Mouse (Mus musculus) CH12.LX (cell line): Measurements from ENCODE around the gene Gpr108. TPM values are rescaled to one million over a fixed set of nuclear protein-coding genes. Genes with fewer than 3 reads are reported as not detected.

Experiments used
- DNase-seq: peaks from one replicate; pipeline ENCODE4 v3.0.0-alpha.2; 2013; ENCODE audit errors: extremely low read depth
- H3K27ac ChIP-seq: 2 replicates; pipeline ENCODE4 v1.5.1; 2012; ENCODE audit warnings: low read depth, mild to moderate bottlenecking, control low read depth, moderate library complexity; ENCODE audit not compliant: insufficient read depth
- H3K27me3 ChIP-seq: replicated peaks from 2 replicates; pipeline ENCODE3; 2012; ENCODE audit warnings: inconsistent platforms
- H3K36me3 ChIP-seq, 2 experiments: replicated peaks in 1 of 2; 2 replicates each; pipeline versions ENCODE3 to v1.6.1; 2012; ENCODE audit warnings: inconsistent platforms in 1 of 2, low read length in 1 of 2, mild to moderate bottlenecking in 1 of 2, mixed read lengths in 1 of 2, moderate library complexity in 1 of 2; ENCODE audit not compliant: control insufficient read depth in 1 of 2, insufficient read depth in 1 of 2
- H3K4me1 ChIP-seq, 2 experiments: 2 replicates each; pipeline ENCODE4 v1.6.1; 2012; ENCODE audit warnings: inconsistent platforms in 1 of 2, moderate library complexity in 1 of 2; ENCODE audit not compliant: insufficient read depth in 2 of 2, control insufficient read depth in 1 of 2
- H3K4me2 ChIP-seq: 2 replicates; pipeline ENCODE4 v1.6.1; 2012; ENCODE audit warnings: low read depth, mild to moderate bottlenecking, control low read depth; ENCODE audit not compliant: poor library complexity, insufficient read depth, severe bottlenecking
- H3K4me3 ChIP-seq, 3 experiments: fragments of 150-350 bp in 1 of 3; sonication (generic) in 1 of 3; replicated peaks in 1 of 3; 2 replicates each; pipeline versions ENCODE3 to v1.5.1; 2011 to 2012; ENCODE audit warnings: low read depth in 2 of 3, low read length in 2 of 3, mild to moderate bottlenecking in 2 of 3, moderate library complexity in 2 of 3, control low read depth in 1 of 3, improper control_type of control experiment in 1 of 3, inconsistent platforms in 1 of 3, mixed read lengths in 1 of 3; ENCODE audit not compliant: poor library complexity in 1 of 3
- H3K79me2 ChIP-seq: replicated peaks from 2 replicates; pipeline ENCODE4 v1.6.1; 2012; ENCODE audit warnings: mild to moderate bottlenecking, moderate library complexity; ENCODE audit not compliant: control insufficient read depth, poor library complexity, insufficient read depth, severe bottlenecking; ENCODE audit errors: extremely low read depth
- H3K9ac ChIP-seq: 2 replicates; pipeline ENCODE4 v1.6.1; 2012; ENCODE audit warnings: low read depth, mild to moderate bottlenecking, control low read depth, moderate library complexity; ENCODE audit not compliant: insufficient read depth
- H3K9me3 ChIP-seq: replicated peaks from 2 replicates; pipeline ENCODE3; 2012; ENCODE audit warnings: low read length, inconsistent platforms, mixed read lengths
- BHLHE40 ChIP-seq: IDR thresholded peaks from 2 replicates; pipeline ENCODE4 v1.6.1; 2011; ENCODE audit warnings: mild to moderate bottlenecking, low read depth, low read length, improper control_type of control experiment
- CHD1 ChIP-seq: IDR thresholded peaks from 2 replicates; pipeline ENCODE4 v1.6.1; 2012; ENCODE audit warnings: low read depth, low read length, improper control_type of control experiment, inconsistent platforms
- CHD2 ChIP-seq: IDR thresholded peaks from 2 replicates; pipeline ENCODE4 v1.6.1; 2011; ENCODE audit warnings: low read length, improper control_type of control experiment
- CTCF ChIP-seq, 2 experiments: IDR thresholded peaks in 1 of 2; conservative IDR thresholded peaks in 1 of 2; 2 replicates each; pipeline ENCODE4 v1.5.1; 2011 to 2012; ENCODE audit warnings: low read depth in 2 of 2, low read length in 2 of 2, improper control_type of control experiment in 1 of 2, inconsistent platforms in 1 of 2, mild to moderate bottlenecking in 1 of 2, moderate library complexity in 1 of 2
- E2F4 ChIP-seq: IDR thresholded peaks from 2 replicates; pipeline ENCODE4 v1.6.1; 2011; ENCODE audit warnings: low read depth, low read length, improper control_type of control experiment; ENCODE audit not compliant: insufficient replicate concordance
- ELF1 ChIP-seq: IDR thresholded peaks from 2 replicates; pipeline ENCODE4 v1.6.1; 2014; ENCODE audit warnings: low read depth, mild to moderate bottlenecking, inconsistent platforms, low read length, improper control_type of control experiment
- EP300 ChIP-seq: IDR thresholded peaks from 2 replicates; pipeline ENCODE4 v1.6.1; 2011; ENCODE audit warnings: low read length, improper control_type of control experiment
- ETS1 ChIP-seq: conservative IDR thresholded peaks from 2 replicates; pipeline ENCODE4 v1.6.1; 2012; ENCODE audit warnings: low read depth, mild to moderate bottlenecking, inconsistent platforms, low read length, improper control_type of control experiment, moderate library complexity
- GABPA ChIP-seq: IDR thresholded peaks from 2 replicates; pipeline ENCODE4 v1.6.1; 2012; ENCODE audit warnings: low read depth, low read length, improper control_type of control experiment, inconsistent platforms; ENCODE audit not compliant: insufficient replicate concordance
- HCFC1 ChIP-seq: IDR thresholded peaks from 2 replicates; pipeline ENCODE4 v1.6.1; 2012; ENCODE audit warnings: low read depth, mild to moderate bottlenecking, inconsistent platforms, low read length, improper control_type of control experiment
- IRF4 ChIP-seq: IDR thresholded peaks from 2 replicates; pipeline ENCODE4 v1.6.1; 2014; ENCODE audit warnings: low read depth, mild to moderate bottlenecking, inconsistent platforms, low read length, improper control_type of control experiment
- JUN ChIP-seq: IDR thresholded peaks from 2 replicates; pipeline ENCODE4 v1.6.1; 2011; ENCODE audit warnings: low read depth, mild to moderate bottlenecking, low read length, improper control_type of control experiment, moderate library complexity; ENCODE audit not compliant: insufficient read depth
- JUND ChIP-seq: conservative IDR thresholded peaks from 2 replicates; pipeline ENCODE4 v1.6.1; 2011; ENCODE audit warnings: low read depth, low read length, improper control_type of control experiment
- KAT2A ChIP-seq: IDR thresholded peaks from 2 replicates; pipeline ENCODE4 v1.6.1; 2012; ENCODE audit warnings: low read length, improper control_type of control experiment, inconsistent platforms; ENCODE audit not compliant: insufficient replicate concordance
- MAFK ChIP-seq: IDR thresholded peaks from 2 replicates; pipeline ENCODE4 v1.6.1; 2011; ENCODE audit warnings: low read length, improper control_type of control experiment; ENCODE audit not compliant: insufficient replicate concordance
- MAX ChIP-seq: IDR thresholded peaks from 2 replicates; pipeline ENCODE4 v1.6.1; 2011; ENCODE audit warnings: low read length, improper control_type of control experiment
- MAZ ChIP-seq: IDR thresholded peaks from 2 replicates; pipeline ENCODE4 v1.6.1; 2012; ENCODE audit warnings: low read depth, mild to moderate bottlenecking, inconsistent platforms, low read length, improper control_type of control experiment, moderate library complexity
- MEF2A ChIP-seq: IDR thresholded peaks from 2 replicates; pipeline ENCODE4 v1.6.1; 2014; ENCODE audit warnings: low read depth, mild to moderate bottlenecking, inconsistent platforms, low read length, improper control_type of control experiment, borderline replicate concordance
- MXI1 ChIP-seq: IDR thresholded peaks from 2 replicates; pipeline ENCODE4 v1.6.1; 2011; ENCODE audit warnings: mild to moderate bottlenecking, low read depth, low read length, improper control_type of control experiment
- MYC ChIP-seq: IDR thresholded peaks from 2 replicates; pipeline ENCODE4 v1.6.1; 2011; ENCODE audit warnings: low read depth, mild to moderate bottlenecking, improper control_type of control experiment, low read length
- NELFE ChIP-seq: IDR thresholded peaks from 2 replicates; pipeline ENCODE4 v1.6.1; 2011; ENCODE audit warnings: low read depth, low read length, improper control_type of control experiment
- NRF1 ChIP-seq: IDR thresholded peaks from 2 replicates; pipeline ENCODE4 v1.6.1; 2014; ENCODE audit warnings: low read depth, mild to moderate bottlenecking, inconsistent platforms, low read length, improper control_type of control experiment, moderate library complexity
- PAX5 ChIP-seq: IDR thresholded peaks from 2 replicates; pipeline ENCODE4 v1.6.1; 2012; ENCODE audit warnings: low read length, inconsistent platforms, mixed read lengths
- POLR2A ChIP-seq: IDR thresholded peaks from 2 replicates; pipeline ENCODE4 v1.6.1; 2011; ENCODE audit warnings: low read depth, mild to moderate bottlenecking, improper control_type of control experiment, low read length
- POLR2AphosphoS2 ChIP-seq: IDR thresholded peaks from 2 replicates; pipeline ENCODE4 v1.6.1; 2011; ENCODE audit warnings: low read depth, low read length, improper control_type of control experiment
- RAD21 ChIP-seq: IDR thresholded peaks from 2 replicates; pipeline ENCODE4 v1.6.1; 2011; ENCODE audit warnings: low read depth, mild to moderate bottlenecking, low read length, improper control_type of control experiment, moderate library complexity
- RCOR1 ChIP-seq: conservative IDR thresholded peaks from 2 replicates; pipeline ENCODE4 v1.6.1; 2012; ENCODE audit warnings: low read depth, mild to moderate bottlenecking, inconsistent platforms, low read length, improper control_type of control experiment
- SIN3A ChIP-seq: IDR thresholded peaks from 2 replicates; pipeline ENCODE4 v1.6.1; 2012; ENCODE audit warnings: low read length, improper control_type of control experiment, inconsistent platforms
- SMC3 ChIP-seq: IDR thresholded peaks from 2 replicates; pipeline ENCODE4 v1.6.1; 2011; ENCODE audit warnings: low read depth, low read length, improper control_type of control experiment
- TBP ChIP-seq: conservative IDR thresholded peaks from 2 replicates; pipeline ENCODE4 v1.6.1; 2011; ENCODE audit warnings: low read depth, low read length, improper control_type of control experiment
- TCF12 ChIP-seq: IDR thresholded peaks from 2 replicates; pipeline ENCODE4 v1.6.1; 2014; ENCODE audit warnings: low read depth, mild to moderate bottlenecking, inconsistent platforms, low read length, improper control_type of control experiment
- UBTF ChIP-seq: IDR thresholded peaks from 2 replicates; pipeline ENCODE4 v1.6.1; 2012; ENCODE audit warnings: low read depth, mild to moderate bottlenecking, inconsistent platforms, low read length, improper control_type of control experiment, moderate library complexity
- USF1 ChIP-seq: IDR thresholded peaks from 2 replicates; pipeline ENCODE4 v1.6.1; 2014; ENCODE audit warnings: low read depth, mild to moderate bottlenecking, inconsistent platforms, low read length, improper control_type of control experiment
- USF2 ChIP-seq: conservative IDR thresholded peaks from 2 replicates; pipeline ENCODE4 v1.6.1; 2011; ENCODE audit warnings: low read depth, low read length, improper control_type of control experiment
- ZC3H11A ChIP-seq: IDR thresholded peaks from 2 replicates; pipeline ENCODE4 v1.6.1; 2012; ENCODE audit warnings: low read depth, mild to moderate bottlenecking, inconsistent platforms, low read length, improper control_type of control experiment
- ZKSCAN1 ChIP-seq: IDR thresholded peaks from 2 replicates; pipeline ENCODE4 v1.6.1; 2012; ENCODE audit warnings: low read depth, inconsistent platforms, low read length, improper control_type of control experiment, borderline replicate concordance
- ZMIZ1 ChIP-seq: IDR thresholded peaks from 2 replicates; pipeline ENCODE4 v1.6.1; 2012; ENCODE audit warnings: low read depth, mild to moderate bottlenecking, inconsistent platforms, low read length, improper control_type of control experiment
- ZNF384 ChIP-seq: IDR thresholded peaks from 2 replicates; pipeline ENCODE4 v1.6.1; 2012; ENCODE audit warnings: low read depth, low read length, improper control_type of control experiment, inconsistent platforms
- dilution Hi-C: fragments of 300-500 bp; cut with MboI; formaldehyde crosslinking; loops from 2 replicates; pipeline ENCODE4 v1.14.3; 2020; ENCODE audit warnings: low sequenced_read_pairs; ENCODE audit not compliant: extremely low pct_unique_long_range_greater_than_20kb, extremely low pct_ligation_motif_present
- in situ Hi-C: fragments of 300-500 bp; cut with MboI; formaldehyde crosslinking; loops from 3 replicates; pipeline ENCODE4 v1.14.3; 2019; ENCODE audit warnings: low sequenced_read_pairs, low pct_ligation_motif_present, low pct_unique_long_range_greater_than_20kb, mixed read lengths
- polyA plus RNA-seq: library from polyadenylated mRNA; unstranded; fragments of >175 nt; gene quantifications from 2 replicates; pipeline ENCODE4 v1.2.1, GENCODE M21; 2012; ENCODE audit warnings: low read depth; ENCODE audit not compliant: insufficient read length
- total RNA-seq, 2 experiments: library from RNA; depleted of rRNA; stranded (reverse); fragments of 300-350 nt in 1 of 2; fragments of >200 nt in 1 of 2; gene quantifications; 2 replicates each; pipeline ENCODE4 v1.2.3; 2012 to 2014

Gene Gpr108
- total RNA-seq (2012; rRNA removed) (23.6 and 32.0 TPM in 2 replicates), total RNA-seq (2014; rRNA removed) (17.4 and 20.2 TPM in 2 replicates), polyA plus RNA-seq (25.0 and 26.0 TPM in 2 replicates)

DNA sequence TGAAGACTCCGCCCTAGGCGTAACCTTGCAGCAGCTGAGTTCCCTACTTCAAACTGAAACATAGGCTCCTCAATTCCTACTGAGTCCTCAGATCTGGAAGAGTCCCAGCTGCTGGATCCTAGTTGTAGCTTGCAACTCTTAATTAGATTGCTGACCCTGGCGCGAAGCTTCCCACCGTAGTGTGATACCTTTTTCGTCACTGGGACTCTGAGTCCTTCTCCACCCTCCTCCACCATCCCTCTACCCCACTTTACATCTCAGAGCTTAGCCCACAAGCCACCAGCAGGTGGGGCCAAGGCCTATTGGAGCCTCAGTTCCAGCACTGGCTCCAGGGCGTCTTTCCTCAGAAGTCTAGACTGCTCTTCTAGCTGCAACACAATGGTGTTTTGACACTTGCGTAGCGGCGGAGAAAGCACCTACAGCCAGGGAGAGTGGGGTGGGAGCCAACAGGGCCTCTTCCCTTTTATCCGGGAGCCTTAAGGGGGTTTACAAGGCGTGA lies at the start of gene Gpr108:
Gpr108 (minus strand) TSS at position 246 of the 499 bp plus-strand sequence.
- dilution Hi-C loops (no loop called here), in situ Hi-C loops (loop anchor here (10.0 kb wide), 1 partner anchor 87 kb away; no protein-coding TSS in a partner anchor)
- Histone ChIP-seq H3K4me1 (peaks cover 16 to 43% of the 10 kb centered on the region in 2 experiments), H3K4me2 (peak within 1 kb of the TSS; percentile 98), H3K36me3 (peaks cover 24 to 48% of the 10 kb centered on the region in 2 experiments), H3K27me3 (no peaks in the 10 kb centered on the region), H3K27ac (peak within 1 kb of the TSS; percentile 85), H3K79me2 (no peaks in the 10 kb centered on the region; the same call in 1 of the 2 replicates), H3K9me3 (no peaks in the 10 kb centered on the region), H3K4me3 (peak within 1 kb of the TSS; percentile 78 to 96 (median 87)), H3K9ac (peak within 1 kb of the TSS; percentile 61)
- peak; percentile 95 for DNase-seq
- TF ChIP-seq HCFC1: no peak
- TF ChIP-seq MAZ: peak; percentile 30; the same call in 1 of the 2 replicates
- TF ChIP-seq ZC3H11A: peak; percentile 34
- no peak for TF ChIP-seq GABPA
- TF ChIP-seq MAFK: no peak
- TF ChIP-seq POLR2A: 0 out of 2 replicates have a peak, but pooled peaks have one; percentile 22
- TF ChIP-seq ZNF384: no peak
- TF ChIP-seq E2F4: 0 out of 2 replicates have a peak, but pooled peaks have one; percentile 24
- no peak; the same call in 1 of the 2 replicates for TF ChIP-seq MAX
- TF ChIP-seq IRF4: peak; percentile 57
- peak; percentile 87; the same call in 1 of the 2 replicates for TF ChIP-seq CHD1
- TF ChIP-seq ZKSCAN1: no peak
- TF ChIP-seq PAX5: no peak
- TF ChIP-seq ELF1: no peak
- no peak for TF ChIP-seq JUN
- TF ChIP-seq ZMIZ1: no peak
- TF ChIP-seq CTCF (conservative IDR thresholded peaks at IDR 0.05 in 1 of 2, IDR thresholded peaks at IDR 0.05 in 1 of 2; ENCODE audit: low read depth in 2 of 2, low read length in 2 of 2): peak; percentile 7 to 92; a peak in 2 of 4 replicates
- TF ChIP-seq TCF12: 0 out of 2 replicates have a peak, but pooled peaks have one; percentile 13
- no peak for TF ChIP-seq TBP
- no peak for TF ChIP-seq POLR2AphosphoS2
- TF ChIP-seq SMC3: peak; percentile 97
- TF ChIP-seq NRF1: peak; percentile 10; the same call in 1 of the 2 replicates
- TF ChIP-seq UBTF: peak; percentile 82; the same call in 1 of the 2 replicates
- no peak for TF ChIP-seq RCOR1
- TF ChIP-seq RAD21: peak; percentile 77
- no peak for TF ChIP-seq JUND
- TF ChIP-seq NELFE: peak; percentile 49
- 0 out of 2 replicates have a peak, but pooled peaks have one; percentile 7 for TF ChIP-seq BHLHE40
- TF ChIP-seq EP300: 0 out of 2 replicates have a peak, but pooled peaks have one; percentile 12
- no peak for TF ChIP-seq KAT2A
- no peak for TF ChIP-seq USF2
- TF ChIP-seq MEF2A: peak; percentile 76
- TF ChIP-seq USF1: no peak
- TF ChIP-seq MXI1: peak; percentile 55
- TF ChIP-seq ETS1: no peak
- 0 out of 2 replicates have a peak, but pooled peaks have one; percentile 51 for TF ChIP-seq MYC
- no peak for TF ChIP-seq CHD2
- peak; percentile 16; the same call in 1 of the 2 replicates for TF ChIP-seq SIN3A
